Mouse (Mus musculus) spleen, postnatal 36 days (tissue): ENCODE measurements at regions not wholly inside any gene's neighbourhood (a gene's known extent, or its start where the extent isn't known, plus 50 kb on each side); places are given as distances from the start of the nearest gene placed in this dataset.

Experiments used
- DNase-seq, 2 experiments: peaks; one replicate each; pipeline ENCODE4 v3.0.0; 2022; ENCODE audit warnings: low spot score in 2 of 2, mixed read lengths in 1 of 2

DNA sequence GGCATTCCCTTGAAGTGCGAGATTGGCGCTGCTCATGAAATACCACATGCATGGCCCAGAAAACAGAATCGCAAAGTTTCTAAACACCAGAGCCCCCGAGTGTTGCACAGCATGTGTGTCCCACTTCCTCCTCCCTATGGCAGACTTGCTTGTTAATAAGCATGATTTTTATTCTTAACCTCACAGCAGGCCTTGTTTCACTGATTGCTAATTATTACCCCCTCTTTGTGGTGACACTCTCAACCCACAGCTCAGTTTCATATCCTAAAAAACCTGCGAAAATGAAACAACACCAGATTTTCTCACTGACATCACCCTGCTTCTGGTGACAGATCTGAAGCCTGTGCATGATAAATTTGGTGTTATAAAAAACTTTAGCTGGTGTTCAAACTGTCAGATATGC, 1319.3 kb upstream of the Gm7489 start:
- peak; percentile 2 to 32 for DNase-seq

DNA sequence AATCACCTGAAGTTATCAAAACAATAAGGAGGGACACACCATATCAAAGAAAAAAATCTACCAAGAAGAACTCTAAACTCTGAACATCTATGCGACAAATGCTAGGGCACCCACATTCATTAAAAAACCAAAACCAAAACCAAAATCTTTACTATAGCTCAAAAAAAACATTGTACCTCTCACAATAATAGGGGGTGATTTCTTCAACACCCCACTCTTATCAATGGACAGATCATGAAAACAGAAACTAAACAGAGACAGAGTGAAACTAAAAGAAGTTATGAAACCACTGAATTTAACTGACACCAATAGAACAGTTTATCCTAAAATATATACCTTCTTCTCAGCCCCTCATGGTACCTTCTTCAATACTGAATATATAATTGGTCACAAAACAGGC, 1314.5 kb upstream of the Gm7489 start:
- DNase-seq = no peak

- DNase-seq = no peak
Measured at GRCm38 (mm10) chr15:52577614-52578013, 1307.1 kb upstream of the Gm7489 start.

DNA sequence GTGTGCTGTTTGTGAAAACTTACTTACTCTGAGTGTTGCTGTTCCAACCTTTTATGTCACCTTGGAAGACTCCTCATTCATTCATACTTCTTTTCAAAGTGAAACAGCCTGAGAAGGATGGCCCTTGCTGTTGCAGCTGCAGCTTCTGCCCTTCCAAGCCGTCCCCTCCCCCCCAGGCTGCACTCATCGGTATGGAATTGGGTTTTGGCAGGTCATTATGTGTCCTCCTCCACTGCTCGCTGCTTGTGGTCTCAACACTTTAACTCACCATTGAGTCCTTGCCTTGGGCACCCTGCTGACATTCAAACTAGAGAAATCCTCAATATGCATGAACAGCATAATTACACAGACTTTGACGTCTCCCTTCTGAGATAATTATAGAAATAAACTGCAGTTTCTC, 1295.3 kb upstream of the Gm7489 start:
- no peak for DNase-seq

DNA sequence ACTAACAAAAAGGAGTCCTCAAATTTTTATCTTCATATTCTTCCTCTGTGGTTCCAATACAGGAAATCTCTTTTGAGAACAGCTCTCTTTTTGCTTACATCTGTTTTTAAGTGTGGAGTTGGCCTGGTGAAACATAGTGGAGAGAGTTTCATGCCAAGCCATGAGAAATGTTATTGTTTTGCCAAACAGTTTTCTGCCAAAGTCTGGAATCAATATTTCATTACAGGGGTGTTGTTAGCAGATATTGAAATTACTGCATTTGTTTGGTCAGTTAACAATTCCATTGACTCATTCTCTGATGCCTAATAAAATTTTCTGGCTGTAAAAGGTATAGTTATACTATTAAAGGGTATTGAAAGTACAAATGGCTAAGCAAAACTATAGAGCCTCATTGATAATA, 1285.2 kb upstream of the Gm7489 start:
- no peak for DNase-seq

DNA sequence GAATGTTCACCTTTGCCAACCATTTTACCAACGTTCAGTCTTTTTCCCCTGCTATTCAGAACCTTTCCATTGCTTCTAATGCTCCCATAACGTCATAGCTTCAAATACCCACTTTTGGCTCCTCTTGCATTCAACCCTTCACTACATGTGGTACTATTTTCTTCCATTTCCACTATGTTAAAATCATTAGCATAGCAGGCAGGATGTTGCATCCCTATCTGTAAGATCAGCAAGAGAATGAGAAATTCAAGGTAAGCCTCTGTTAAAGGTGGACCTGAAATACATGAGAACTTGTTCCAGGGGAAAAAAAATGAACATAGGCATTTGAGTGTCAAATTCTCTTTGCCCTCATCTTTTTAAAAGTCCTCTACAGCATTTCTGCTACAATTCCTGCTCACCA, 1284.7 kb upstream of the Gm7489 start:
- no peak for DNase-seq

GRCm38 (mm10) chr15:52639790-52640189, 1244.9 kb upstream of the Gm7489 start:
- no peak for DNase-seq

- DNase-seq = no peak
Measured at GRCm38 (mm10) chr15:52645961-52646360, 1238.7 kb upstream of the Gm7489 start.

DNA sequence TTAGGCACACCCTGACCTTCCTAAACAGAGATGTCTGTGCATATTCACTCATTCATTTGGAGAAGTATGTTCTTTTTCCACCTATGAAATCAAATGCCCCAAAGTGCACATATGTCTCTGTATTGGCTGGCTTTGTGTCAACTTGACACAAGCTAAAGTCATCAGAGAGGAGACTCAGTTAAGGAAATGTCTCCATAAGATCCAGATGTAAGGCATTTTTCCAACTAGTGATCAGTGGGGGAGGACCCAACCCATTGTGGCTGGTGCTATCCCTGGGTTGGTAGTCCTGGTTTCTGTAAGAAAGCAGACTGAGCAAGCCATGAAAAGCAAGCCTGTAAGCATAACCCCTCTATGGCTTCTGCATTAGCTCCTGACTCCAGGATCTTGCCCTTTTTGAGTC, 1226.8 kb upstream of the Gm7489 start:
- no peak for DNase-seq
